Mouse (Mus musculus) myocyte (in vitro differentiated cells): ENCODE data around the gene Ugdh.

Experiments
- CEBPB ChIP-seq: IDR thresholded peaks from 2 replicates; pipeline ENCODE4 v1.6.1; 2011; ENCODE audit warnings: mild to moderate bottlenecking, moderate library complexity; ENCODE audit not compliant: poor library complexity, insufficient read depth, severe bottlenecking
- E2F4 ChIP-seq: IDR thresholded peaks from one replicate; pipeline ENCODE4 v1.6.1; 2011; ENCODE audit warnings: mild to moderate bottlenecking, control low read depth, moderate library complexity; ENCODE audit not compliant: insufficient read depth
- MAX ChIP-seq: IDR thresholded peaks from one replicate; pipeline ENCODE4 v1.6.1; 2011; ENCODE audit warnings: low read depth, mild to moderate bottlenecking, control low read depth
- POLR2A ChIP-seq: IDR thresholded peaks from one replicate; pipeline ENCODE4 v1.6.1; 2011; ENCODE audit warnings: low read depth, mild to moderate bottlenecking, control low read depth, moderate library complexity; ENCODE audit not compliant: insufficient read length
- USF1 ChIP-seq: IDR thresholded peaks from one replicate; pipeline ENCODE4 v1.6.1; 2011; ENCODE audit warnings: low read depth, mild to moderate bottlenecking, control low read depth, moderate library complexity

GRCm38 (mm10) chr5:65438041-65438440 is 2.3 kb upstream of the Ugdh start:
- TF ChIP-seq CEBPB (no peak), POLR2A (no peak), MAX (no peak), USF1 (no peak), E2F4 (no peak)
